Mouse (Mus musculus) G1E (cell line): Measurements from ENCODE around the gene Plekho2.

Source experiments
- CTCF ChIP-seq: IDR thresholded peaks from 2 replicates; pipeline ENCODE4 v1.5.1; 2012; ENCODE audit warnings: low read depth, low read length, inconsistent platforms, mixed read lengths
- GATA2 ChIP-seq: IDR thresholded peaks from 2 replicates; pipeline ENCODE4 v1.6.1; 2012; ENCODE audit warnings: low read depth, low read length, inconsistent platforms, borderline replicate concordance
- POLR2AphosphoS5 ChIP-seq: IDR thresholded peaks from 2 replicates; pipeline ENCODE4 v1.6.1; 2012; ENCODE audit warnings: low read depth, low read length, inconsistent platforms; ENCODE audit not compliant: insufficient replicate concordance
- TAL1 ChIP-seq: conservative IDR thresholded peaks from 2 replicates; pipeline ENCODE4 v1.6.1; 2012; ENCODE audit warnings: low read depth, low read length, inconsistent platforms, mixed read lengths

DNA sequence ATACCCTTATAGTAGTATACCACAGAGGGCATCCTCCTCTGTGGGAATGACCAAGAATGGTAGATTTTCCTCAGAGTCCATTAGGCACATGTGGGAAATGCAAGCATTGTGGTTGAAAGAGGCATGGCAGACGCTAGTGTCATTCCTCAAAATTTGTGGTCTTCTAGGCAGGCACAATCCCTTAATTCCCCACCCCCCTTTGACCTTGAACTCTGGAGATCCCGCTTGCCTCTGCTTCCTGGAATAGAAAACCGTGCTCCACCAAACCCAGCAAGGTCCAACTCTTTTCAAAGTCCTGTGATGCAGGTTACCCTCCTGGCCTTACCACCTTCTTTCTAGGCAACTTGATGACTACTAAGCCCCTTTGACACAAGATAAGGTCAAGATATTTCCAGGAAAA, 12.9 kb upstream of the Plekho2 start:
- no peak for TF ChIP-seq CTCF
- no peak for TF ChIP-seq TAL1
- TF ChIP-seq GATA2, result no peak
- no peak for TF ChIP-seq POLR2AphosphoS5
